Mouse (Mus musculus) stomach, embryonic 14.5 days (tissue): ENCODE data around the gene Vdr. TPM values are rescaled to one million over a fixed set of nuclear protein-coding genes. Genes with fewer than 3 reads are reported as not detected.

Source experiments
- ATAC-seq: fragments of 200-750 bp; cut with Nextera tagmentation; 2 replicates; pipeline ENCODE4 v1.8.0; 2017; ENCODE audit warnings: low read depth, moderate TSS enrichment; ENCODE audit not compliant: insufficient number of reproducible peaks, insufficient read depth, low FRiP score
- H3K27ac ChIP-seq: fragments of 300-500 bp; sonication (generic); 2 replicates; pipeline ENCODE4 v1.5.1; 2014; ENCODE audit warnings: mild to moderate bottlenecking, low read length, moderate library complexity, mixed read lengths
- H3K27me3 ChIP-seq: fragments of 300-500 bp; sonication (generic); 2 replicates; pipeline ENCODE4 v1.6.1; 2014; ENCODE audit warnings: low read length, control low read depth, mixed read lengths; ENCODE audit not compliant: control insufficient read depth, insufficient read depth
- H3K36me3 ChIP-seq: fragments of 300-500 bp; sonication (generic); 2 replicates; pipeline ENCODE4 v1.6.1; 2014; ENCODE audit warnings: mild to moderate bottlenecking, control low read depth, low read length, moderate library complexity, mixed read lengths; ENCODE audit not compliant: control insufficient read depth, insufficient read depth
- H3K4me1 ChIP-seq: fragments of 300-500 bp; sonication (generic); 2 replicates; pipeline ENCODE4 v1.6.1; 2014; ENCODE audit warnings: low read length, control low read depth, mixed read lengths; ENCODE audit not compliant: control insufficient read depth, insufficient read depth
- H3K4me2 ChIP-seq: fragments of 300-500 bp; sonication (generic); replicated peaks from 2 replicates; pipeline ENCODE4 v1.6.1; 2014; ENCODE audit warnings: low read depth, low read length, control low read depth
- H3K4me3 ChIP-seq: fragments of 300-500 bp; sonication (generic); 2 replicates; pipeline ENCODE4 v1.5.1; 2014; ENCODE audit warnings: low read depth, low read length, control low read depth
- H3K9ac ChIP-seq: fragments of 300-500 bp; sonication (generic); replicated peaks from 2 replicates; pipeline ENCODE4 v1.6.1; 2014; ENCODE audit warnings: low read depth, mild to moderate bottlenecking, control low read depth, low read length, moderate library complexity, mixed read lengths
- H3K9me3 ChIP-seq: fragments of 300-500 bp; sonication (generic); 2 replicates; pipeline ENCODE4 v1.6.1; 2016; ENCODE audit warnings: low read depth, low read length, control low read depth; ENCODE audit not compliant: control insufficient read depth
- WGBS: fragments of 180-500 bp; shearing (Covaris S2); extraction: QIAGEN DNeasy Blood & Tissue Kit; methylation state at CpG from one replicate; pipeline ENCODE4 v1.1.7; 2014; 5-methylcytosine and 5-hydroxymethylcytosine counted together
- polyA plus RNA-seq: library from polyadenylated mRNA; unstranded; fragments of >200 nt; fragmentation: Nextera tagmentation; extraction: Ambion mirVana; gene quantifications from 2 replicates; pipeline ENCODE4 v1.2.1, GENCODE M21; 2014

The Vdr gene
- polyA plus RNA-seq, 1 experiment from 2014 or later, result 1.1 TPM

DNA sequence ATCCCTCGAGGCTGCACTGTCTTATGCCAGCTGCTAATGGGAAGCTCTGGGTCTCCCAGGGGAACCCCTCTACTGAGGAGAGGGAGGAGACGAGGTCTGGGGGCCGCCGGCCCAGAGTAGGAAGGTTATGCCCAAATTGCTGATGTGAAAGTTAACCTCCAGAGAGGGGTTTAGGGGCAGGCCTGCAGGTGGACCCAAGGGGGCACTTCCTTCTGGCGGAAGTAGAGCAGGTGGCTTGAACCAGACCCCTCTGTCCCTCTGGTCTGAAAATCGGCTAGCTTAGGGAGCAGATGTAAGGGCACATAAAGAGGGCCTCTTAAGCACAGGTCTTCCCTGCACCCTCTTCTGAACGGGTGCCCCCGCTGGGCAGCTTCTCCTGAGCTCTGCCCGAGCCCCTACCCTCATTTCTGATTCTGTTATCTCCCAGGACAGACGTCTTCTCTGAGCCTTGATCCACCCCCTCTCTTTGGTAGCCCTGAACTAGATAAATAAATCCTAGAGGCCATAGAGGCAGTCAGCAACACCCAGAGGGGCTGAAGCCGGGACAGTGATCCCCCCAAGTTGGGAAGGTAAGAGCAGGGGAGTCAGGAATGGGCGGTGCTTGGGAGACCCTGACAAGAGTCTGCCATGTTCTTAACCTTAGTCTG, 84.4 kb downstream of the Vdr start:
- peak overlapping the region; percentile 72 for H3K4me2 ChIP-seq
- peak overlapping the region; percentile 26; the same call in 1 of the 2 replicates for H3K9ac ChIP-seq
- 53% methylated on average over 12 of the region's 12 CpGs for WGBS
- no peak overlapping the region for H3K4me3 ChIP-seq
- H3K36me3 ChIP-seq, result no peaks in the 10 kb centered on the region
- H3K9me3 ChIP-seq, result no peaks in the 10 kb centered on the region
- peak overlapping the region; percentile 90; the same call in 1 of the 2 replicates for H3K27ac ChIP-seq
- no peaks in the 10 kb centered on the region for H3K27me3 ChIP-seq
- ATAC-seq, result no peak
- H3K4me1 ChIP-seq, result peaks cover 79% of the 10 kb centered on the region

- H3K4me3 ChIP-seq, result peak overlapping the region; percentile 25
- ATAC-seq, result peak; percentile 85
- no peaks in the 10 kb centered on the region for H3K9me3 ChIP-seq
- WGBS, result 6% methylated on average over 29 of the region's 29 CpGs
- H3K27me3 ChIP-seq, result no peaks in the 10 kb centered on the region
- H3K4me2 ChIP-seq, result peak overlapping the region; percentile 72
- peaks cover 80% of the 10 kb centered on the region for H3K4me1 ChIP-seq
- H3K36me3 ChIP-seq, result no peaks in the 10 kb centered on the region
- peak overlapping the region; percentile 26; the same call in 1 of the 2 replicates for H3K9ac ChIP-seq
- peak overlapping the region; percentile 90 for H3K27ac ChIP-seq
These were observed 85.1 kb downstream of the Vdr start for GRCm38 (mm10) chr15:97825071-97825940.

GRCm38 (mm10) chr15:97824042-97824441, 86.4 kb downstream of the Vdr start:
- Histone ChIP-seq H3K27ac (no peak overlapping the region), H3K4me2 (no peak overlapping the region; the same call in 1 of the 2 replicates), H3K36me3 (no peaks in the 10 kb centered on the region), H3K4me3 (no peak overlapping the region), H3K27me3 (no peaks in the 10 kb centered on the region), H3K9ac (no peak overlapping the region), H3K9me3 (no peaks in the 10 kb centered on the region), H3K4me1 (peaks cover 67% of the 10 kb centered on the region)
- no peak for ATAC-seq
- 90% methylated on average over 6 of the region's 6 CpGs for WGBS

- peaks cover 62% of the 10 kb centered on the region for H3K4me1 ChIP-seq
- no peak overlapping the region for H3K27ac ChIP-seq
- H3K36me3 ChIP-seq, result no peaks in the 10 kb centered on the region
- H3K4me3 ChIP-seq, result no peak overlapping the region
- H3K9ac ChIP-seq, result no peak overlapping the region
- ATAC-seq, result no peak
- no peaks in the 10 kb centered on the region for H3K9me3 ChIP-seq
- H3K4me2 ChIP-seq, result no peak overlapping the region
- H3K27me3 ChIP-seq, result no peaks in the 10 kb centered on the region
- WGBS, result 86% methylated on average over 12 of the region's 12 CpGs
These were observed 87.0 kb downstream of the Vdr start for GRCm38 (mm10) chr15:97823479-97823878.

DNA sequence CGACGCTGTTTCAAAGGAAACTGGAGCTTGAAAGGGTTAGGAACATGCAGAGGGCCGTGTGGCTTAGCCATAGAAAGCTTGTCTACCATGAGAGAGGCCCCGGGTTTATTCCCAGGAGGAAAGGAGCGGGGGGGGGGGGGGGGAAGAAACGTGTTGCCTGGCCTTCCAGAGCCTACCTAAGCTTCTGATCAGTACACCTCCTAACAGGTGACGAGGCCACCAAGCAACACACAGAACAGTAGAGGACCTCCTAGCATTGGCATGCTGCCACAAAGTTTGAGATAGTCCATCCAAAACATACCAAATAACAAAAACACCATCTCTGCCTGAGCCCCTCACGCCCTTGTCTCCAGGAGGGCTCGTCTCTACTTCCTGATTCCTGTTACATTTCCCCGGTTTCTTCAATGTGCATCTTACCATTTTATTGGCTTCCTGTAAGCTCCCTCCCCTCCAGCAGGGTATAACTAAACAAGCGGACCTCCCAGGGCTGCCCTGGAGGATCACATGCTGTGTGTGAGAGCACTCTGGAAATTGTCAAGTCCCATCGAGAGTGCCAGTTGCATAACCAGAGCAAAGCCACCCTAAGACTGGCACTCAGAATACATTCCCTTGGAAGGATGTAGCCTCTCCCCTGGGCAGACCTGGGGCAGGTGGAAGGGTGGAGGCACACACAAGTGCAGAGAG, 87.7 kb downstream of the Vdr start:
- Histone ChIP-seq H3K27me3 (no peaks in the 10 kb centered on the region), H3K9me3 (no peaks in the 10 kb centered on the region), H3K9ac (no peak overlapping the region), H3K27ac (no peak overlapping the region), H3K4me1 (peaks cover 55% of the 10 kb centered on the region), H3K4me2 (no peak overlapping the region), H3K4me3 (no peak overlapping the region), H3K36me3 (no peaks in the 10 kb centered on the region)
- ATAC-seq, result no peak
- 40% methylated on average over 11 of the region's 12 CpGs for WGBS

- H3K4me1 ChIP-seq, result peaks cover 52% of the 10 kb centered on the region
- H3K27ac ChIP-seq, result peak overlapping the region; percentile 61; the same call in 1 of the 2 replicates
- no peaks in the 10 kb centered on the region for H3K9me3 ChIP-seq
- H3K27me3 ChIP-seq, result no peaks in the 10 kb centered on the region
- ATAC-seq, result no peak
- no peak overlapping the region for H3K4me3 ChIP-seq
- H3K4me2 ChIP-seq, result no peak overlapping the region
- no peaks in the 10 kb centered on the region for H3K36me3 ChIP-seq
- 57% methylated on average over 6 of the region's 6 CpGs for WGBS
- H3K9ac ChIP-seq, result no peak overlapping the region
These were observed 88.5 kb downstream of the Vdr start for GRCm38 (mm10) chr15:97821983-97822363.

- WGBS, result 26% methylated on average over 10 of the region's 10 CpGs
- Histone ChIP-seq H3K9ac (no peak overlapping the region), H3K9me3 (no peaks in the 10 kb centered on the region), H3K27ac (peak overlapping the region; percentile 61; the same call in 1 of the 2 replicates), H3K4me1 (peaks cover 51% of the 10 kb centered on the region), H3K4me2 (no peak overlapping the region), H3K4me3 (no peak overlapping the region), H3K36me3 (no peaks in the 10 kb centered on the region), H3K27me3 (no peaks in the 10 kb centered on the region)
- ATAC-seq, result no peak
These were observed 89.0 kb downstream of the Vdr start for GRCm38 (mm10) chr15:97821321-97821982.

- 86% methylated on average over 9 of the region's 9 CpGs for WGBS
- H3K27me3 ChIP-seq, result no peaks in the 10 kb centered on the region
- H3K36me3 ChIP-seq, result no peaks in the 10 kb centered on the region
- peaks cover 36% of the 10 kb centered on the region for H3K4me1 ChIP-seq
- ATAC-seq, result no peak
- H3K9me3 ChIP-seq, result no peaks in the 10 kb centered on the region
- no peak overlapping the region for H3K9ac ChIP-seq
- H3K4me3 ChIP-seq, result no peak overlapping the region
- no peak overlapping the region for H3K4me2 ChIP-seq
- no peak overlapping the region for H3K27ac ChIP-seq
These were observed 90.5 kb downstream of the Vdr start for GRCm38 (mm10) chr15:97819937-97820336.
